Mouse (Mus musculus): ENCODE measurements around the gene Pgm2l1. TPM values are rescaled to one million over a fixed set of nuclear protein-coding genes. Genes with fewer than 3 reads are reported as not detected.

The Pgm2l1 gene
- polyA plus RNA-seq (2014; fragmentation: Nextera tagmentation; extraction: Ambion mirVana) = 5.5 and 5.9 TPM in 2 replicates

DNA sequence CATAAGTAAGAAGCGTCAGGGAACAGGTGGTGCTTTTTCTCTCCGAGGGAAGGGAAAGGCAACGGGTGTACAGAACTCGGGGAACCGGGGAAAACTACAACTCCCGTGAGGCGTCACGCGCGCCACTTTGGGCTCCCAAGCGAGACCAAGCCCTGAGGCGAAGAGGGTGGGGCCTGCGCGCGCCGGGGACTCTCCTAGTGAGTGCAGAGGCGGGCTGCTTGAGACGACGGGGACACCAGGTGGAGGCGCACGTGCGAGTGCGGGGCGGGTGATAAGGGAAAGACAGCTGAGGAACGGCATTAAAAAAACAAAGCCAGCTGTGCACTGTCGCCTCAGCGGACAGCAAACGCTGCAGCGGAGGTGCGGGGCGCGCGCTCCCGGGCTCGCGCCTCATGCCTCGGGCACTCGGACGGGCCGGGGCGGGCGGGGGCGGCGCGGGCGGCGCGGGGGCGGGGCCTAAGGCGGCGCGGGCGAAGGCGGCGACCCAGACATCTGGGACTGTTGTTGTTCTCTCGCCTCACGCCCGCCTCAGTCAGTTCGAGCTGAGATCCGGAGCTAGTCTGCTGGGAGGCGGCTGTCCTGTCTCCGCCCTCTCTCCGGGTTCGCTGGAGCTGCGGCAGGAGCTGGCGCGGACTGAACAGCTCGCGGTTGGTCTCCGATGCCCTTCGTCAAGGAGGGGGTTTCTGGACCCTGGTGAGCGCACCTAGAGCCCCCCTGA lies at the start of gene Pgm2l1:
Gene Pgm2l1 (plus strand): TSS at position 237 of the 718 bp plus-strand sequence.
- Histone ChIP-seq H3K36me3 (ENCODE audit: control insufficient read depth, insufficient read depth, low read length) (no peaks in the 10 kb centered on the region), H3K27ac (ENCODE audit: low read depth, low read length) (peak within 1 kb of the TSS; percentile 87), H3K4me1 (ENCODE audit: control insufficient read depth, insufficient read depth, low read length) (peaks cover 4% of the 10 kb centered on the region; the same call in 1 of the 2 replicates), H3K9ac (ENCODE audit: low read depth, low read length) (peak within 1 kb of the TSS; percentile 64), H3K9me3 (ENCODE audit: control insufficient read depth, low read length) (no peaks in the 10 kb centered on the region), H3K4me3 (ENCODE audit: low read length) (peak within 1 kb of the TSS; percentile 64), H3K27me3 (ENCODE audit: control insufficient read depth, insufficient read depth, low read length) (no peaks in the 10 kb centered on the region), H3K4me2 (replicated peaks; ENCODE audit: low read depth, low read length) (peak within 1 kb of the TSS; percentile 80)
- ATAC-seq (ENCODE audit: low FRiP score, low TSS enrichment) = peak; percentile 98
- 0% methylated on average over 62 of the region's 72 CpGs for WGBS

DNA sequence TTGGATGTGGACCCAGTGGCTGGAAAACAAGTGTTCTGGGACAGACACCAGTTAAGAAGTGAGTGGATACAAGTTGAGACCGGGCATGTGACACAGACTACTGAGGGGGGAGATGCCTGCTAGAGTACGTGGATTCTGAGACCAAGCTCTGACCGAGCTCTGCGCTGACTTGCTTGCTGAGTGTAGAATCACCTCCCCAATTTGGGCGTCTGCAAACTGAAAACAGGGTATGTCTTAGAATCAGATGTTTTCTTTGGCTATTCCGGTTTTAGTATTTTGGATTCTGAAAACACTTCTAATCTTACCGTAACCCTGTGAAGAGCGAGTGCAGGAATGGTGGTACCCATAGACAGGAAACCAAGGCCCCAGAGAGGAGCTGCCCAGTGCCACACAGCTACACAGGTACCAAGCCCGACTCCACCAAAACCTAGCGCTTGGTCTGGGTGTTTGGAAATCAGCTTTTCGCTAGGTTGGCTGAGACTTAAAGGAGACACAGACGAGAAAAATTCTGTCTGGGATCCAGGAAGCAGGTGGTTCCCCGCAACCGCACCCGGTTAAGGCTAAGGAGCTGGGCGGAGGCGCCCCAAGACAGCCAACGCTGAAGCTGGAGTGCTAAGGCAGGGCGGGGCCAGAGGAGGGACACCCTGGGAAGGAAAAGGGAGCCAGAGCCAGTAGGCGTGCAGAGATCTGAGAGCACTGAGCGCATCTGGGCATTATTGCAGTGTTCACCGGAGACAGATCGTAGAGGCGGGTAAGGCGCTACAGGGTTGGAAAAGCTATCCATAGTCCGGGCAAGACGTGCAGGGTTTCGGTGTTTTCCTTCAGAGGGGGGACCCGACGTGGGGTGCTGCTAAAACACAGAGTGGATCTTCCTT lies 48.9 kb upstream of the Pgm2l1 start:
- Histone ChIP-seq H3K4me1 (ENCODE audit: control insufficient read depth, insufficient read depth, low read length) (peaks cover 6% of the 10 kb centered on the region; the same call in 1 of the 2 replicates), H3K4me2 (replicated peaks; ENCODE audit: low read depth, low read length) (peak overlapping the region; percentile 67), H3K9ac (ENCODE audit: low read depth, low read length) (peak overlapping the region; percentile 37; the same call in 1 of the 2 replicates), H3K27me3 (ENCODE audit: control insufficient read depth, insufficient read depth, low read length) (peaks cover 26% of the 10 kb centered on the region), H3K27ac (ENCODE audit: low read depth, low read length) (no peak overlapping the region), H3K4me3 (ENCODE audit: low read length) (peak overlapping the region; percentile 46), H3K36me3 (ENCODE audit: control insufficient read depth, insufficient read depth, low read length) (no peaks in the 10 kb centered on the region), H3K9me3 (ENCODE audit: control insufficient read depth, low read length) (no peaks in the 10 kb centered on the region)
- WGBS = 9% methylated on average over 30 of the region's 30 CpGs
- ATAC-seq (ENCODE audit: low FRiP score, low TSS enrichment) = peak; percentile 86

DNA sequence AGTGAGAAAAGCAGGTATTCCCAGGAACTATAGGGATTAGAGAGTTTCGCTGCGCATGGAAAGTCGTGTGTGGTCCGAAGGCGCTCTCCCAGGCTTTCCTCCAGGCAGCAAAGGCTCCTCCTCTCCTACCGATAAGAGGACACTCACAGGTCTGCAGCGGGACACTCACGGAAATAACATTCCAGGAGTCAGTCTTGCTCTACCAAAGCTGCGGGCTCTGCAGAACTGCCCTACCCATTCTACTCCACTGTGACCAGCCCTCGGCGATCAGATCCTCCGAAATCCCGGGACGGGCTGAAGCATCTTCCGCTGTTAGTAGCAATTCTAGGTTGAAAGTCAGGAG lies 48.3 kb upstream of the Pgm2l1 start:
- Histone ChIP-seq H3K27ac (ENCODE audit: low read depth, low read length) (no peak overlapping the region), H3K4me2 (replicated peaks; ENCODE audit: low read depth, low read length) (peak overlapping the region; percentile 67), H3K4me1 (ENCODE audit: control insufficient read depth, insufficient read depth, low read length) (peaks cover 6% of the 10 kb centered on the region; the same call in 1 of the 2 replicates), H3K9ac (ENCODE audit: low read depth, low read length) (no peak overlapping the region; the same call in 1 of the 2 replicates), H3K4me3 (ENCODE audit: low read length) (peak overlapping the region; percentile 46), H3K36me3 (ENCODE audit: control insufficient read depth, insufficient read depth, low read length) (no peaks in the 10 kb centered on the region), H3K27me3 (ENCODE audit: control insufficient read depth, insufficient read depth, low read length) (peaks cover 26% of the 10 kb centered on the region), H3K9me3 (ENCODE audit: control insufficient read depth, low read length) (no peaks in the 10 kb centered on the region)
- ATAC-seq (ENCODE audit: low FRiP score, low TSS enrichment) = peak; percentile 55
- WGBS = 1% methylated on average over 15 of the region's 15 CpGs

DNA sequence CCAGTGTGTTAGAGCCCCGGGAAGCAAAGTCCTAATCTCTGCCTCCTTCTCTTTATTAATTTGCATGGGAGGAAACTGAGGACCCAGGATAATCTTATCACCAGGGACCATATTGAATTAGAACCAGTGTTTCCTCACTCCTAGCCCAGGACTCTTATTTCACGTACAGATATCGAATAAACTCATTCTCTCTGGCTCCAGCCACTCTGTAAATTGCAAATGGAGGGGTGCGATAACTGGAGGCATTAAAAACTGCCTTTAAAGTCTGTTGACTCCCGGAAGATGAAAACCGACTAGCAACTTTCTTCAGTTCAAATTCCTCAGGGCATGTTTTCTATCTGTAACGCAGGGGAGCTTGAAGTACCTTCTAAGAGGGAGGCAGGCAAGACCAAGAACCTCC lies 47.8 kb upstream of the Pgm2l1 start:
- Histone ChIP-seq H3K9me3 (ENCODE audit: control insufficient read depth, low read length) (no peaks in the 10 kb centered on the region), H3K4me2 (replicated peaks; ENCODE audit: low read depth, low read length) (peak overlapping the region; percentile 67; the same call in 1 of the 2 replicates), H3K4me3 (ENCODE audit: low read length) (peak overlapping the region; percentile 46), H3K27me3 (ENCODE audit: control insufficient read depth, insufficient read depth, low read length) (peaks cover 26% of the 10 kb centered on the region), H3K27ac (ENCODE audit: low read depth, low read length) (no peak overlapping the region), H3K4me1 (ENCODE audit: control insufficient read depth, insufficient read depth, low read length) (peaks cover 6% of the 10 kb centered on the region; the same call in 1 of the 2 replicates), H3K9ac (ENCODE audit: low read depth, low read length) (no peak overlapping the region), H3K36me3 (ENCODE audit: control insufficient read depth, insufficient read depth, low read length) (no peaks in the 10 kb centered on the region)
- WGBS = 64% methylated on average over 7 of the region's 7 CpGs
- ATAC-seq (ENCODE audit: low FRiP score, low TSS enrichment) = no peak

DNA sequence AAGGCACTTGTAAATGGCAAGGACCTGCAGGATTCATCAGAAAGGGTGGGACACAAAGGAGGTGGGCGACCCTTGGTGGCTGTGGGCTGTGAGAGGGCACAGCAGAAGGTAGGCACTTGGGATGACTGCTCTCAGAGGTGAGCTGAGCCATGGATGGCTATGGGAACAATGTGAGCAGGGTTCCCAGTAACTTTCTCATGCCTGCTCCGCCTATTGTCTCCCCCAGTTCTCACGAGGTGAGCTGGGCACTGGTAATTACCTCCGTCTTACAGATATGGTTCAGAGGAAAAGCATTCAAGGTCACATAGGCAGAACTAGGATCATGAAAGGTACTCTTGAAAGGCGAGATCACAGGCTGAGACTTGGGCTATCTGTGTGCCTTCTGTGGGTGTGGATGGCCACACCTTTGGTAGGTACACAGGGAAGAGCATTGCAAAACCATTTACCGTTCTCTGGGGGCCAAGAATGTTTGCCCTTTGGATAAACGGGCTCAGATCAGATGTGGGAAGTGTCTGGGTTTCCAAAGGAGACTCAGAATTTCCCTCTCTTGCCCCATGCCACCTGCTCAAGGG lies 47.3 kb upstream of the Pgm2l1 start:
- no peak for ATAC-seq (ENCODE audit: low FRiP score, low TSS enrichment)
- WGBS = 70% methylated on average over 7 of the region's 7 CpGs
- Histone ChIP-seq H3K9ac (ENCODE audit: low read depth, low read length) (no peak overlapping the region), H3K27me3 (ENCODE audit: control insufficient read depth, insufficient read depth, low read length) (peaks cover 26% of the 10 kb centered on the region), H3K4me3 (ENCODE audit: low read length) (no peak overlapping the region), H3K4me1 (ENCODE audit: control insufficient read depth, insufficient read depth, low read length) (peaks cover 6% of the 10 kb centered on the region; the same call in 1 of the 2 replicates), H3K4me2 (replicated peaks; ENCODE audit: low read depth, low read length) (no peak overlapping the region), H3K9me3 (ENCODE audit: control insufficient read depth, low read length) (no peaks in the 10 kb centered on the region), H3K27ac (ENCODE audit: low read depth, low read length) (no peak overlapping the region), H3K36me3 (ENCODE audit: control insufficient read depth, insufficient read depth, low read length) (no peaks in the 10 kb centered on the region)

DNA sequence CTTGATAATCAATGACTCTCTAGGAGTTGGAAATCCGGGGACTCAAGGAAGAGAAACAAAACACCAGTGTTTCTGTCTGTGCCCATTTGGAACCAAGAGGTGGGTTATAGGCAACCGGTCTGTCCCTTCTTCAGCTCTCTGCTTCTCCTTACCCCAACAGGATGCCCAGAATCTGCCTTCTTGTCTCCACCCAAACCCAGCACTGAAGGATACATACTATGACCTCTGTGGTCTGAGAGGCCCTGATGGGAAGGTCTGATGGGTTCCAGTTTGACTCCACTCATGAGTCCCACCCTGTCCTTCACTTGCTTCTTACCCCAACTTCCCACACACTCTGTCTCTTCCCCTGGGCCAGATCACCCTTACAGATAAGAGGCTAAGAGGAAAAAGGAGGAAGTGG lies 46.0 kb upstream of the Pgm2l1 start:
- no peak for ATAC-seq (ENCODE audit: low FRiP score, low TSS enrichment)
- H3K9ac ChIP-seq (ENCODE audit: low read depth, low read length) = no peak overlapping the region
- peaks cover 26% of the 10 kb centered on the region for H3K27me3 ChIP-seq (ENCODE audit: control insufficient read depth, insufficient read depth, low read length)
- no peaks in the 10 kb centered on the region for H3K9me3 ChIP-seq (ENCODE audit: control insufficient read depth, low read length)
- H3K4me1 ChIP-seq (ENCODE audit: control insufficient read depth, insufficient read depth, low read length) = peaks cover 6% of the 10 kb centered on the region; the same call in 1 of the 2 replicates
- no peaks in the 10 kb centered on the region for H3K36me3 ChIP-seq (ENCODE audit: control insufficient read depth, insufficient read depth, low read length)
- no peak overlapping the region for H3K4me3 ChIP-seq (ENCODE audit: low read length)
- 83% methylated on average over 2 of the region's 2 CpGs for WGBS
- no peak overlapping the region for H3K27ac ChIP-seq (ENCODE audit: low read depth, low read length)
- H3K4me2 ChIP-seq (replicated peaks; ENCODE audit: low read depth, low read length) = no peak overlapping the region

DNA sequence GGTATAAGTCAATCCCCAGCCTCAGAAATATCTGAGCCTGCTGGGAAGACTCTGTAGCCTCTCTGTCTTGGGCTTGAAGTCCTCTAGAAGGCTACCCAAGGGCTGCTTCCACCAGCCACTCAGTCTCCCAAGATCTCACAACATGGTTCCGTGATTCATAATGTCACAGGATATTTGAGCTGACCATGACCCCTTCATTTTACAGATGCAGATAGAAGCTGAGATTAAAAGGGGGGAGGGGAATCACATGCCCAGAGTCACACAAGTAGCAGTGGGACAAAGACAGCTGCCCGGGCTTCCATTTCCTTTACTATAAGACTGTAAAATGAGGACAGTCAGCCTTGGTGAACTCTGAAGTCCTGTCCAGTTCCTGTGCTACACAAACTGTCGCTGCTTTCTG lies 45.6 kb upstream of the Pgm2l1 start:
- no peaks in the 10 kb centered on the region for H3K36me3 ChIP-seq (ENCODE audit: control insufficient read depth, insufficient read depth, low read length)
- H3K4me2 ChIP-seq (replicated peaks; ENCODE audit: low read depth, low read length) = no peak overlapping the region
- 0 out of 2 replicates have a peak overlapping the region, but pooled peaks have one; percentile 0 for H3K9ac ChIP-seq (ENCODE audit: low read depth, low read length)
- ATAC-seq (ENCODE audit: low FRiP score, low TSS enrichment) = no peak
- no peaks in the 10 kb centered on the region for H3K9me3 ChIP-seq (ENCODE audit: control insufficient read depth, low read length)
- peaks cover 26% of the 10 kb centered on the region for H3K27me3 ChIP-seq (ENCODE audit: control insufficient read depth, insufficient read depth, low read length)
- whole genome bisulfite sequencing = 66% methylated on average over 3 of the region's 3 CpGs
- H3K4me1 ChIP-seq (ENCODE audit: control insufficient read depth, insufficient read depth, low read length) = peaks cover 6% of the 10 kb centered on the region; the same call in 1 of the 2 replicates
- H3K4me3 ChIP-seq (ENCODE audit: low read length) = no peak overlapping the region
- no peak overlapping the region for H3K27ac ChIP-seq (ENCODE audit: low read depth, low read length)

DNA sequence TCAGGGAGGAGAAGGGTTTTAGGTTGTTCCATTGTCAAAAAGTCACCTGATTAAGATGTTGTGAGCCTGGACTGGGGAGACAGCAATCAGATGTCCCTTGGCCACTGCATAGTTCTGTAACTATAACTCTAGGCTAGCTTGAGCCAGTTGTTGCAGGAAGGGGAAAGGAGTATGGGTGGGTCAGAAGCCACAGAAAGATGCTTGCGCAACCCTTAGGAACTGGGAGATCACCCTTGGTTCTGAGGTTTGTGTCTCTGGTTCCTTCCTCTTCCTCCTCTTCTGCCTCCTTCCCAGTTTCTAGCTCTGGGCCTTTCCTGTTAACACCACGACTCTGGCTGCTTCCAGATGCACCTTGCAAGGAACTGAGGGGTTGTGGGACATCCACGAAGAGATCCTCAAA lies 44.8 kb upstream of the Pgm2l1 start:
- Histone ChIP-seq H3K4me2 (replicated peaks; ENCODE audit: low read depth, low read length) (no peak overlapping the region), H3K4me1 (ENCODE audit: control insufficient read depth, insufficient read depth, low read length) (peaks cover 6% of the 10 kb centered on the region; the same call in 1 of the 2 replicates), H3K9ac (ENCODE audit: low read depth, low read length) (no peak overlapping the region), H3K4me3 (ENCODE audit: low read length) (no peak overlapping the region), H3K36me3 (ENCODE audit: control insufficient read depth, insufficient read depth, low read length) (no peaks in the 10 kb centered on the region), H3K27ac (ENCODE audit: low read depth, low read length) (no peak overlapping the region), H3K9me3 (ENCODE audit: control insufficient read depth, low read length) (no peaks in the 10 kb centered on the region), H3K27me3 (ENCODE audit: control insufficient read depth, insufficient read depth, low read length) (peaks cover 24% of the 10 kb centered on the region)
- WGBS = 88% methylated on average over 3 of the region's 3 CpGs
- ATAC-seq (ENCODE audit: low FRiP score, low TSS enrichment) = no peak
